ENCODE assay signal across 8 mouse cellular contexts in the genomic region with DNA sequence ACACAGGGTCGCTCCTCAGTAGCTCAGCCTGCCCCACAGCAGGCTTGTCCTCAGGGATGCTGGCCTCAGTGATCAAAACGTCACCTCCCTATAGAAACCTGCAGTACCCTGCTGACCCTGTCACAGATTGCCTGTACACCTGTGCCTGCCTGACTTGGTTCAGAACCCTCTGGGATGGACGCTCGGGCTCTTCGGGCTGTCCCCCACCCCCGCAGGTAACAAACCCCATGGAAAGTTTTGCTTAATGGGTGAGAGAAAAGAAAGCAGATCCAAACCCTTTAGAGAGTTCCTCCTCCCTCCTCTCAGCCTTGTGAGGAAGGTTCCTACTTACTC. TPM values are rescaled to one million over a fixed set of nuclear protein-coding genes. Genes with fewer than 3 reads are reported as not detected.
DNase-seq lines count a peak whose midpoint lies in the region; ATAC-seq and TF ChIP-seq lines count a peak whose summit lies in the region.

No protein-coding gene starts in this region.

- H3K4me1 ChIP-seq in heart, embryonic 12.5 days (replicated peaks) = peaks cover 21% of the 10 kb centered on the region
- H3K4me1 ChIP-seq in E14TG2a.4 (replicated peaks; ENCODE audit: low read depth, low read length) = peaks cover 20% of the 10 kb centered on the region
- peaks cover 19% of the 10 kb centered on the region for H3K4me1 ChIP-seq in forebrain, embryonic 15.5 days
- H3K4me1 ChIP-seq in liver, embryonic 15.5 days (replicated peaks) = peaks cover 14% of the 10 kb centered on the region; the same call in 1 of the 2 replicates

- 0 out of 2 replicates have a peak, but pooled peaks cover 3% of the 10 kb centered on the region for H3K27me3 ChIP-seq in heart, embryonic 12.5 days (replicated peaks)
- peaks cover 33% of the 10 kb centered on the region for H3K27me3 ChIP-seq in E14TG2a.4 (ENCODE audit: insufficient read depth, low read length)
- H3K27me3 ChIP-seq in forebrain, embryonic 15.5 days = no peaks in the 10 kb centered on the region
- peaks cover 29% of the 10 kb centered on the region for H3K27me3 ChIP-seq in liver, embryonic 15.5 days

- ATAC-seq in heart, embryonic 12.5 days (ENCODE audit: insufficient number of reproducible peaks, low FRiP score) = no peak; the same call in 1 of the 2 replicates
- ATAC-seq in forebrain, embryonic 15.5 days (replicated peaks) = peak; percentile 8; the same call in 1 of the 2 replicates
- peak; percentile 28; the same call in 1 of the 2 replicates for ATAC-seq in liver, embryonic 15.5 days (ENCODE audit: insufficient read depth)

- peak overlapping the region; percentile 72 for H3K9ac ChIP-seq in heart, embryonic 12.5 days
- peak overlapping the region; percentile 32; the same call in 1 of the 2 replicates for H3K9ac ChIP-seq in forebrain, embryonic 15.5 days (replicated peaks)
- no peak overlapping the region for H3K9ac ChIP-seq in liver, embryonic 15.5 days

- H3K27ac ChIP-seq in heart, embryonic 12.5 days (ENCODE audit: poor library complexity, severe bottlenecking) = peak overlapping the region; percentile 95
- H3K27ac ChIP-seq in forebrain, embryonic 15.5 days (replicated peaks) = no peak overlapping the region
- no peak overlapping the region for H3K27ac ChIP-seq in liver, embryonic 15.5 days (replicated peaks)

- 0 out of 2 replicates have a peak, but pooled peaks cover 4% of the 10 kb centered on the region for H3K36me3 ChIP-seq in heart, embryonic 12.5 days
- no peaks in the 10 kb centered on the region for H3K36me3 ChIP-seq in E14TG2a.4 (ENCODE audit: insufficient read depth, low read length)
- no peaks in the 10 kb centered on the region for H3K36me3 ChIP-seq in forebrain, embryonic 15.5 days
- no peaks in the 10 kb centered on the region for H3K36me3 ChIP-seq in liver, embryonic 15.5 days (replicated peaks)

- H3K9me3 ChIP-seq in heart, embryonic 12.5 days (replicated peaks) = peaks cover 6% of the 10 kb centered on the region; the same call in 1 of the 2 replicates
- peaks cover 8% of the 10 kb centered on the region; the same call in 1 of the 2 replicates for H3K9me3 ChIP-seq in E14TG2a.4 (ENCODE audit: low read length)
- H3K9me3 ChIP-seq in forebrain, embryonic 15.5 days = no peaks in the 10 kb centered on the region
- no peaks in the 10 kb centered on the region for H3K9me3 ChIP-seq in liver, embryonic 15.5 days (replicated peaks)

- peak overlapping the region; percentile 69 for H3K4me2 ChIP-seq in heart, embryonic 12.5 days
- H3K4me2 ChIP-seq in forebrain, embryonic 15.5 days (replicated peaks) = peak overlapping the region; percentile 40
- H3K4me2 ChIP-seq in liver, embryonic 15.5 days = peak overlapping the region; percentile 48

- peak overlapping the region; percentile 39 for H3K4me3 ChIP-seq in heart, embryonic 12.5 days
- H3K4me3 ChIP-seq in E14TG2a.4 (replicated peaks; ENCODE audit: low read length) = peak overlapping the region; percentile 64
- peak overlapping the region; percentile 24 for H3K4me3 ChIP-seq in forebrain, embryonic 15.5 days
- H3K4me3 ChIP-seq in liver, embryonic 15.5 days (replicated peaks) = no peak overlapping the region

- no peak for TF ChIP-seq CTCF in E14TG2a.4 (conservative IDR thresholded peaks at IDR 0.05; ENCODE audit: low read length)

- no peak for DNase-seq in heart, adult 9 months (ENCODE audit: low spot score in 2 of 2)
- DNase-seq in embryo, embryonic 10.5 days (ENCODE audit: low spot score) = no peak
- DNase-seq in gastrocnemius, adult 18-20 months (ENCODE audit: low spot score) = no peak
- DNase-seq in gastrocnemius, postnatal 36 days = no peak

- 26% methylated on average over 6 of the region's 6 CpGs for WGBS in heart, embryonic 12.5 days
- WGBS in forebrain, embryonic 15.5 days = 29% methylated on average over 6 of the region's 6 CpGs
- 29% methylated on average over 6 of the region's 6 CpGs for WGBS in liver, embryonic 15.5 days (ENCODE audit: insufficient replicate concordance)

- intact Hi-C loops in gastrocnemius, postnatal 36 days (cut with DNase I) = no loop called here

RNA-seq across cellular contexts. Expression of gene Hlcs, which starts 10.2 kb away (rescaled TPM):
- polyA plus RNA-seq in heart, embryonic 12.5 days (2016; fragmentation: Nextera tagmentation; extraction: Ambion mirVana) = 10.3 and 11.0 TPM in 2 replicates
- polyA plus RNA-seq in forebrain, embryonic 15.5 days (2015; fragmentation: Nextera tagmentation; extraction: Ambion mirVana) = 7.7 and 8.7 TPM in 2 replicates
- 2.1 and 2.5 TPM in 2 replicates for polyA plus RNA-seq in liver, embryonic 15.5 days (2015; fragmentation: Nextera tagmentation; extraction: Ambion mirVana)
- 10 to 100 TPM in 1 of 2 experiments, 1 to 10 TPM in 1; 9.8 to 10.8 TPM for total RNA-seq in gastrocnemius, adult 18-20 months (2021)
- 1 to 10 TPM; 6.5 to 6.8 TPM for total RNA-seq in gastrocnemius, postnatal 36 days (2021)

RNA-seq across cellular contexts. Expression of gene Ripply3, which starts 25.1 kb away (rescaled TPM):
- 4.2 and 4.3 TPM in 2 replicates for polyA plus RNA-seq in heart, embryonic 12.5 days (2016; fragmentation: Nextera tagmentation; extraction: Ambion mirVana)
- polyA plus RNA-seq in forebrain, embryonic 15.5 days (2015; fragmentation: Nextera tagmentation; extraction: Ambion mirVana) = 0.91 and 1.3 TPM in 2 replicates
- 1.7 and 1.9 TPM in 2 replicates for polyA plus RNA-seq in liver, embryonic 15.5 days (2015; fragmentation: Nextera tagmentation; extraction: Ambion mirVana)
- 1 to 10 TPM in 1 of 2 experiments, under 1 TPM in 1; 0.43 to 1.4 TPM for total RNA-seq in gastrocnemius, adult 18-20 months (2021)
- total RNA-seq in gastrocnemius, postnatal 36 days (2021) = under 1 TPM; 0.61 to 0.81 TPM
